Mouse (Mus musculus) MEL (cell line): Measurements from ENCODE around the gene Gm38431.

ENCODE experiments used
- CHD2 ChIP-seq: IDR thresholded peaks from 2 replicates; pipeline ENCODE4 v1.6.1; 2011; ENCODE audit warnings: low read length, improper control_type of control experiment
- CTCF ChIP-seq, 3 experiments: IDR thresholded peaks in 2 of 3; conservative IDR thresholded peaks in 1 of 3; 2 replicates each; pipeline ENCODE4 v1.5.1; 2011 to 2012; ENCODE audit warnings: low read length in 3 of 3, low read depth in 2 of 3, mild to moderate bottlenecking in 2 of 3, improper control_type of control experiment in 1 of 3, inconsistent platforms in 1 of 3, mixed read lengths in 1 of 3, moderate library complexity in 1 of 3; ENCODE audit not compliant: control insufficient read depth in 1 of 3, insufficient read depth in 1 of 3, poor library complexity in 1 of 3, severe bottlenecking in 1 of 3
- E2F4 ChIP-seq: IDR thresholded peaks from 2 replicates; pipeline ENCODE4 v1.6.1; 2011; ENCODE audit warnings: low read depth, low read length, improper control_type of control experiment, borderline replicate concordance
- EP300 ChIP-seq, 2 experiments: IDR thresholded peaks; 2 replicates each; pipeline ENCODE4 v1.6.1; 2011; ENCODE audit warnings: improper control_type of control experiment in 2 of 2, low read length in 2 of 2, low read depth in 1 of 2, mild to moderate bottlenecking in 1 of 2
- HCFC1 ChIP-seq: IDR thresholded peaks from 2 replicates; pipeline ENCODE4 v1.6.1; 2012; ENCODE audit warnings: low read depth, mild to moderate bottlenecking, inconsistent platforms, low read length, improper control_type of control experiment, moderate library complexity
- JUND ChIP-seq: IDR thresholded peaks from 2 replicates; pipeline ENCODE4 v1.6.1; 2011; ENCODE audit warnings: low read depth, mild to moderate bottlenecking, improper control_type of control experiment, low read length
- KAT2A ChIP-seq: conservative IDR thresholded peaks from 2 replicates; pipeline ENCODE4 v1.6.1; 2012; ENCODE audit warnings: low read depth, low read length, improper control_type of control experiment, inconsistent platforms
- MEF2A ChIP-seq: IDR thresholded peaks from 2 replicates; pipeline ENCODE4 v1.6.1; 2014; ENCODE audit warnings: low read depth, mild to moderate bottlenecking, inconsistent platforms, low read length, improper control_type of control experiment; ENCODE audit not compliant: poor library complexity, insufficient replicate concordance, severe bottlenecking; ENCODE audit errors: extremely low read depth
- POLR2A ChIP-seq, 2 experiments: IDR thresholded peaks; 2 replicates each; pipeline ENCODE4 v1.6.1; 2011 to 2012; ENCODE audit warnings: low read length in 2 of 2, mild to moderate bottlenecking in 2 of 2, control low read depth in 1 of 2, improper control_type of control experiment in 1 of 2, low read depth in 1 of 2, moderate library complexity in 1 of 2; ENCODE audit not compliant: control insufficient read depth in 1 of 2, insufficient read depth in 1 of 2, poor library complexity in 1 of 2
- USF1 ChIP-seq: IDR thresholded peaks from 2 replicates; pipeline ENCODE4 v1.6.1; 2014; ENCODE audit warnings: low read depth, mild to moderate bottlenecking, inconsistent platforms, low read length, improper control_type of control experiment, moderate library complexity
- ZMIZ1 ChIP-seq: IDR thresholded peaks from 2 replicates; pipeline ENCODE4 v1.6.1; 2012; ENCODE audit warnings: low read depth, mild to moderate bottlenecking, inconsistent platforms, low read length, improper control_type of control experiment, moderate library complexity

- TF ChIP-seq USF1 (no peak), CHD2 (no peak), CTCF (IDR thresholded peaks at IDR 0.05 in 2 of 3, conservative IDR thresholded peaks at IDR 0.05 in 1 of 3; ENCODE audit: control insufficient read depth in 1 of 3, insufficient read depth in 1 of 3, low read depth in 2 of 3, low read length in 3 of 3, poor library complexity in 1 of 3, severe bottlenecking in 1 of 3) (no peak; a peak in 1 of 6 replicates), ZMIZ1 (no peak), HCFC1 (no peak), JUND (no peak), KAT2A (no peak), EP300 (IDR thresholded peaks at IDR 0.05; ENCODE audit: low read depth in 1 of 2, low read length in 2 of 2) (no peak), MEF2A (no peak), E2F4 (no peak), POLR2A (IDR thresholded peaks at IDR 0.05; ENCODE audit: control insufficient read depth in 1 of 2, insufficient read depth in 1 of 2, low read depth in 1 of 2, low read length in 2 of 2, poor library complexity in 1 of 2) (no peak)
These were observed 61.7 kb downstream of the Gm38431 start for GRCm38 (mm10) chr9:21030055-21030600.
